Mouse (Mus musculus) kidney, embryonic 14.5 days (tissue): ENCODE results near the gene Adamts9. TPM values are rescaled to one million over a fixed set of nuclear protein-coding genes. Genes with fewer than 3 reads are reported as not detected.
A peak's percentile ranks its signal among the peaks of the same experiment; 100 is the strongest.

Experiments used
- ATAC-seq: fragments of 200-750 bp; cut with Nextera tagmentation; 2 replicates; pipeline ENCODE4 v1.8.0; 2017; ENCODE audit warnings: moderate number of reproducible peaks, mild to moderate bottlenecking, moderate TSS enrichment, moderate library complexity; ENCODE audit not compliant: low FRiP score, low TSS enrichment
- H3K27ac ChIP-seq: fragments of 300-500 bp; sonication (generic); 2 replicates; pipeline ENCODE4 v1.5.1; 2014; ENCODE audit warnings: low read depth, mild to moderate bottlenecking, low read length, moderate library complexity, mixed read lengths
- H3K27me3 ChIP-seq: fragments of 300-500 bp; sonication (generic); 2 replicates; pipeline ENCODE4 v1.6.1; 2014; ENCODE audit warnings: mild to moderate bottlenecking, low read length; ENCODE audit not compliant: control insufficient read depth, insufficient read depth
- H3K36me3 ChIP-seq: fragments of 300-500 bp; sonication (generic); 2 replicates; pipeline ENCODE4 v1.6.1; 2014; ENCODE audit warnings: low read length, mixed read lengths; ENCODE audit not compliant: control insufficient read depth, insufficient read depth
- H3K4me1 ChIP-seq: fragments of 300-500 bp; sonication (generic); 2 replicates; pipeline ENCODE4 v1.6.1; 2014; ENCODE audit warnings: low read length, mixed read lengths; ENCODE audit not compliant: control insufficient read depth, insufficient read depth
- H3K4me2 ChIP-seq: fragments of 300-500 bp; sonication (generic); replicated peaks from 2 replicates; pipeline ENCODE4 v1.6.1; 2014; ENCODE audit warnings: low read depth, mild to moderate bottlenecking, low read length
- H3K4me3 ChIP-seq: fragments of 300-500 bp; sonication (generic); 2 replicates; pipeline ENCODE4 v1.5.1; 2014; ENCODE audit warnings: mild to moderate bottlenecking, low read length
- H3K9ac ChIP-seq: fragments of 300-500 bp; sonication (generic); 2 replicates; pipeline ENCODE4 v1.6.1; 2014; ENCODE audit warnings: low read depth, mild to moderate bottlenecking, low read length, moderate library complexity
- H3K9me3 ChIP-seq: fragments of 300-500 bp; sonication (generic); 2 replicates; pipeline ENCODE4 v1.6.1; 2016; ENCODE audit warnings: low read length; ENCODE audit not compliant: control insufficient read depth
- WGBS: fragments of 180-500 bp; shearing (Covaris S2); extraction: QIAGEN DNeasy Blood & Tissue Kit; methylation state at CpG from one replicate; pipeline ENCODE4 v1.1.7; 2014; 5-methylcytosine and 5-hydroxymethylcytosine counted together
- polyA plus RNA-seq: library from polyadenylated mRNA; unstranded; fragments of >200 nt; fragmentation: Nextera tagmentation; extraction: Ambion mirVana; gene quantifications from 2 replicates; pipeline ENCODE4 v1.2.1, GENCODE M21; 2014

Adamts9 gene
- polyA plus RNA-seq, 1 experiment from 2014 or later, result 19.9 TPM

DNA sequence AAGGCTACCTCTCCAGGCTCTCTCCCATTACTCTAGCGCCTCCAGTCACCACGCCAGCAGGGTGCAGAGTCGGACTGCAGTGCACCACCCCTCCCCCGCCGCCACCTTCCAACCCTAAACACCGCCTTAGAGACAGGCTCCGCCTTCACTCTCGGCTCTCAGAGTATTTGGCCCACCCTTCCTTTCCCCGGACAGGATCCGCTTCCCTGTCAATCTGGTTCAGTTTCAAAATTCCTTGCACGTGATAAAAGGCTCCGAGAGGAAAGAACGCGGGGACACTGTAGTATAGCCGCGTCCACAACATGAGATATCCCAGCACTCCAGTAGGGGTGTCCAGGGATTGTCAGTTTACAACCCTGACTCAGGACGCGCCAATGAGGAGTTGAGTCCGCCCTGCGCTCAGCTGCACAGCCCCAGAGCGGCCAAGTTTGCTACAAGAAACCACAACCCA lies 2.0 kb downstream of the Adamts9 start:
- Histone ChIP-seq H3K27ac (peak overlapping the region; percentile 90), H3K9ac (peak overlapping the region; percentile 74), H3K36me3 (peaks cover 24% of the 10 kb centered on the region), H3K4me1 (peaks cover 6% of the 10 kb centered on the region), H3K9me3 (no peaks in the 10 kb centered on the region), H3K27me3 (no peaks in the 10 kb centered on the region), H3K4me3 (peak overlapping the region; percentile 70), H3K4me2 (peak overlapping the region; percentile 88)
- peak; percentile 82 for ATAC-seq
- WGBS, result under 1% methylated on average over 21 of the region's 21 CpGs

DNA sequence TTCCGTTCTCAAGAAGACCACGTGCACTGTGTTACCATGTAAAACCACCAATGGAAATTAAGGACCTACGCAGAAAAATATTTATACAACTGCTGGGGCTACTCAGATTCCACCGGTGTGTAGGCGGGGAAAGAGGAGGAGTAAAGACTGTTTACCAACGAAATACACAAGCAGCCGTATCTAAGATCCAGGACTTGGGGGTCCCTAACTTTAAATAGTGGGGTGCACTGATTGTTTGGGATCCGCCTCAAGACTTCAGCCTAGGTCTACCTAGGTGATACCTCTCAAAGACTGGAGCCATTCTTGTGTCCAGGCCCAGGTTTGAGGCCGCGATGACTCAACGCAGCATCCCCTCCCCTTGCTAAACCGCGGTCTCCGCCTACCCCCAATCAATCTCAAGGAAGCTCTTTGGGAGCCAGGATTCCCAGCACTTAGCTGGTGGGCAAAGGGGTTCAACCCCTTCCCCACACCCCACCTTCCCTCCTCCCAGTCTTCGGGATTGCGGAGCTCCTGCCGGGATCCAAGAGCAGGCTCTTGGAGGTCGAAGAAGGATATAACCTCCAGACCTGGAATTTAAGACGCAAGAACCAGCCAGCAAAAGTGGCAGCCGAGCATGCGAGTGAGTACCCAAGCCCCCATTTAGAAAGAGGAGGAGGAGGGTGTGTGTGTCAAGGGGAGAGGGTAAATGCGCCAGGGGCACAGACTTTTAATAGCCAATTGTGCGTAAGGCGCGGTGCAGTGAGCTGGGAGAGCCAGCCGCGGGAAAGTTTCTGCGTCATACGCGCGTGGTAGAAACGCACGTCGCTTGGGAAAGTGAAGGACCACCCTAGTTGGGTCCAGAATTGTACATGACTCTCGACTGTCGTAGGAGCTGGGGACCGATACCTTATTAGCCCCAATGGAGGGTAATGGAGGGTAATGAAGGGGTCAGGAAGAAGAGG lies 2.8 kb downstream of the Adamts9 start:
- under 1% methylated on average over 37 of the region's 37 CpGs for WGBS
- H3K27ac ChIP-seq, result peak overlapping the region; percentile 65; the same call in 1 of the 2 replicates
- no peaks in the 10 kb centered on the region for H3K27me3 ChIP-seq
- H3K4me2 ChIP-seq, result peak overlapping the region; percentile 88
- H3K9ac ChIP-seq, result peak overlapping the region; percentile 56
- peaks cover 6% of the 10 kb centered on the region for H3K4me1 ChIP-seq
- no peaks in the 10 kb centered on the region for H3K9me3 ChIP-seq
- peak overlapping the region; percentile 70 for H3K4me3 ChIP-seq
- peaks cover 32% of the 10 kb centered on the region for H3K36me3 ChIP-seq
- no peak for ATAC-seq

- Histone ChIP-seq H3K4me3 (no peak overlapping the region), H3K4me2 (no peak overlapping the region), H3K36me3 (peaks cover 56% of the 10 kb centered on the region), H3K27ac (no peak overlapping the region), H3K4me1 (peaks cover 2% of the 10 kb centered on the region; the same call in 1 of the 2 replicates), H3K9me3 (no peaks in the 10 kb centered on the region), H3K27me3 (no peaks in the 10 kb centered on the region), H3K9ac (no peak overlapping the region)
- WGBS, result 69% methylated on average over 5 of the region's 5 CpGs
- ATAC-seq, result no peak
These were observed 15.0 kb downstream of the Adamts9 start for GRCm38 (mm10) chr6:92928261-92928660.

DNA sequence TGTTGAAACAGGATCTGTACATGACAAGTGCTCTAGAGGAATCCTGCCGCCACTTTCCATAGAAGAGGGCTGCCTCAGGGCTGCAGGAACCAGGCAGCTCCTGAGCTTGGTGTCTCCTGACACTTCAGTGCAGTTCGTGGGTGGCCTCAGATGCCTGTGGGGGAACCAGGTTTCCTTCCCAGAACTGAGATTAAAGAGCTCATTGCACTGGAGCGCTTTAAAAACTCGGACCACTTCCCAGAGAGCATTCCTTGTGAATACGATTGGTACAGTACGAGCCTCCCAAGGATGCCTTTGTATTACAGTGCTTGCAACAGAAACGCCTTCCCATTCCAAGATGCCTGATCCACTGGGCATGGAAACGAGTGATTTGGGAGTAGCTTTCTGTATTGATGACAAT lies 18.8 kb downstream of the Adamts9 start:
- H3K27ac ChIP-seq, result no peak overlapping the region

DNA sequence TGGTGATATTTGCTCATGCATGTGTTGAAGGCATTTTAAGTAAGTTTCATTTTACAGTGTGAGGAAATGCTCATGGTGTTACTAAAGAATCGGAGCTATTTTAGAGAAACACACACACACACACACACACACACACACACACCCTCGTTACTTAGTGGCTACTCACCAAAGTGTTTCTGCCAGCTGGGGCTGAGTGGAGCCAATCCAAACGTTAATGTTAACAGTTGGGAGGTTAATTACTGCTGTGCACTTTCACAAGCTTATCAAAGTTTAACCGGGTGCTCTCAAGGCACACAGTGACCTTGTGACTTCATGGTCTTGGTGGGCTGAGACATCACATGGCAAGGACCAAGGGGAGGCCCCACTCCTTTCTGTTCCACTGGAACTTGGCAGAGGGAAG lies 21.4 kb downstream of the Adamts9 start:
- Histone ChIP-seq H3K4me3 (no peak overlapping the region), H3K4me1 (peaks cover 15% of the 10 kb centered on the region), H3K4me2 (no peak overlapping the region), H3K9ac (no peak overlapping the region), H3K36me3 (peaks cover 17% of the 10 kb centered on the region; the same call in 1 of the 2 replicates), H3K27me3 (no peaks in the 10 kb centered on the region), H3K27ac (no peak overlapping the region), H3K9me3 (no peaks in the 10 kb centered on the region)
- ATAC-seq, result peak; percentile 61; the same call in 1 of the 2 replicates
- 16% methylated on average over 4 of the region's 4 CpGs for WGBS

More for the DNA sequence above, 18.8 kb downstream of the Adamts9 start:
- Histone ChIP-seq H3K36me3 (peaks cover 25% of the 10 kb centered on the region; the same call in 1 of the 2 replicates), H3K9ac (no peak overlapping the region), H3K9me3 (no peaks in the 10 kb centered on the region), H3K27me3 (no peaks in the 10 kb centered on the region), H3K4me2 (no peak overlapping the region), H3K4me1 (peaks cover 17% of the 10 kb centered on the region), H3K4me3 (no peak overlapping the region)
- no peak for ATAC-seq
- WGBS, result 75% methylated on average over 8 of the region's 8 CpGs

GRCm38 (mm10) chr6:92920938-92921689 lies 22.2 kb downstream of the Adamts9 start:
- Histone ChIP-seq H3K4me2 (no peak overlapping the region), H3K36me3 (peaks cover 13% of the 10 kb centered on the region; the same call in 1 of the 2 replicates), H3K9ac (no peak overlapping the region), H3K27me3 (no peaks in the 10 kb centered on the region), H3K4me1 (peaks cover 15% of the 10 kb centered on the region), H3K9me3 (no peaks in the 10 kb centered on the region), H3K27ac (peak overlapping the region; percentile 42; the same call in 1 of the 2 replicates), H3K4me3 (no peak overlapping the region)
- no peak for ATAC-seq
- 23% methylated on average over 10 of the region's 10 CpGs for WGBS

DNA sequence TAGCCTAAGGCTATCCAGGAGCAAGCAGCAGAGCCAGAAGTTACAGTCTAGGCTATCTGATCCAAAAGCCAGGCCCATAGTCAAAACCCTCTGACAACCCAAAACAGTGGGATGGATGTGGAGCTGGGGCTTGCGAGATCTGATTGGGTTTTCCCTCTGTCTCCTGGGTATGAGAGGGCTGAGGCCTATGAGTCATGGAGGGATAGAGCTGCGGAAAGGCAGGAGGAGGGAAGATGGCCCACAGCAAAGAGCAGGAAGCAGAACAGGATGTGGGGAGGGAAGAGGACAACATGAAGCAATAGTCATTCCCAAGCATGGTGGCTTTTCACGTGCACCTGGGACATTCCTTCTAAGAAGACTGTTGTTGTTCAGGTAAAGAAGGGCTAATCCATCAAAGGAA lies 32.7 kb downstream of the Adamts9 start:
- Histone ChIP-seq H3K4me3 (no peak overlapping the region), H3K4me2 (no peak overlapping the region), H3K9ac (no peak overlapping the region), H3K36me3 (peaks cover 49% of the 10 kb centered on the region), H3K27ac (no peak overlapping the region), H3K27me3 (no peaks in the 10 kb centered on the region), H3K9me3 (no peaks in the 10 kb centered on the region), H3K4me1 (0 out of 2 replicates have a peak, but pooled peaks cover 5% of the 10 kb centered on the region)
- 85% methylated on average over 3 of the region's 3 CpGs for WGBS
- no peak for ATAC-seq

DNA sequence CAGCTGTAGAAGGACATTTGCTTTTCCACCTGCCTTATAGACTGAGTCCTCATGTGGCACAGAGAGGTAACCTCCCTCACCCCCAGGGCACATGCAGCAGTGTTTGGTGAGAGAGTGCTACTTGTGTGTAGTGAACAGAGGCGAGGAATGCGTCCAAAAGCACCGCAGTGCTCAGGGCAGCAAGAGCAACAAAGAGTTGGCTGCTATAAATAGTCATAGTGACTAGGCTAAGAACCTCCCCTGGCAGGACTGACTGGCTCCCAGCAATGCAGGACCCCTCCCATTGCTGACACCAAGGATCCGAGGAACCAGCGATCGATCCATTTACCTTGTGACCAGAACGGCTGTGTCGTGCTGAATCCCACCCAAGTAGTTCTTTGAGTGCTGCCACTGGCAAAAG lies 33.9 kb downstream of the Adamts9 start:
- H3K4me2 ChIP-seq, result no peak overlapping the region
- 50% methylated on average over 8 of the region's 8 CpGs for WGBS
- H3K36me3 ChIP-seq, result peaks cover 61% of the 10 kb centered on the region
- no peak overlapping the region for H3K27ac ChIP-seq
- H3K9ac ChIP-seq, result no peak overlapping the region
- no peak for ATAC-seq
- H3K27me3 ChIP-seq, result no peaks in the 10 kb centered on the region
- H3K4me1 ChIP-seq, result 0 out of 2 replicates have a peak, but pooled peaks cover 5% of the 10 kb centered on the region
- H3K4me3 ChIP-seq, result no peak overlapping the region
- no peaks in the 10 kb centered on the region for H3K9me3 ChIP-seq
